Mouse (Mus musculus) kidney, adult 2 months (tissue): ENCODE measurements around the gene Vasn.

Experiments
- CTCF ChIP-seq: fragments of 200-500 bp; conservative IDR thresholded peaks from 2 replicates; pipeline ENCODE4 v1.5.1; 2011; ENCODE audit warnings: low read depth, mild to moderate bottlenecking, control low read depth, low read length, moderate library complexity, mixed read lengths; ENCODE audit not compliant: insufficient read depth, insufficient read length
- POLR2A ChIP-seq: fragments of 200-500 bp; IDR thresholded peaks from one replicate; pipeline ENCODE4 v1.6.1; 2011; ENCODE audit warnings: low read depth, low read length, control low read depth

DNA sequence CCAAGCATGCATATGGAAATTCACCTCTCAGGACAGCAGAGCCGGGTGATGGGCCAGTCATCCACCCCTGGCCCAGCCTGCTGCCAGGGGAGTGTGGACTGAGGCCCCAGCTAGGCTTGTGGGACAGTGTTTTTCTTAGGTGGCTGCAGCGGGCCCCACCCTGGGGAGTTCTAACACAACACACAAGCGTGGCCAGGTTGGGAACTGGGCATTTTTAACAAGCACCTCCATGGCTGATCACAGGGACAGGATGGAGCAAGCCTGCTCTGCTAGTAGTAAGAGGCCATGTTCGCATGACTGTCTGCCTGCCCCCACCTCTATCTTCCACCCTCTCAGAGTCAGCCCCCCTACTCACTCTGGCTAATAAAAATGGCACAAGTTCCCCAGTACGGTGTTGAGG lies 41.7 kb upstream of the Vasn start:
- no peak for TF ChIP-seq POLR2A
- no peak for TF ChIP-seq CTCF
